Mouse (Mus musculus) adrenal gland, postnatal 4 days (tissue): ENCODE data around the gene Bag3. TPM values are rescaled to one million over a fixed set of nuclear protein-coding genes. Genes with fewer than 3 reads are reported as not detected.

Experiments used
- microRNA-seq: library from miRNA; unstranded; fragments of <30 nt; microRNA quantifications from one replicate; pipeline ENCODE4 v1.2.0, GENCODE M21; 2021
- total RNA-seq, 2 experiments: library from RNA; stranded (reverse); gene quantifications; 2 replicates each; pipeline ENCODE4 v1.2.3; 2021

The Bag3 gene
- total RNA-seq, 2 experiments from 2014 or later: 85.5 to 92.1 TPM

Small RNA genes lying within 50 kb of the gene (microRNA-seq; reads per million reads assigned to microRNA genes)
- not detected for gene Gm24365

Other genes starting within 250 kb of the Bag3 start
- 10 to 100 TPM; 39.3 to 39.4 TPM for gene BC017158, start 225.4 kb upstream of the Bag3 start, total RNA-seq
- 10 to 100 TPM; 11.5 to 12.0 TPM for gene Rgs10, start 104.9 kb upstream of the Bag3 start, total RNA-seq
- 100 to 1,000 TPM; 119 to 121 TPM for gene Tial1, start 61.9 kb upstream of the Bag3 start, total RNA-seq
- 10 to 100 TPM; 31.2 to 41.9 TPM for gene Inpp5f, start 87.7 kb downstream of the Bag3 start, total RNA-seq
- 10 to 100 TPM; 49.0 to 50.8 TPM for gene Mcmbp, start 216.9 kb downstream of the Bag3 start, total RNA-seq
- 10 to 100 TPM; 43.7 to 46.0 TPM for gene Sec23ip, start 221.3 kb downstream of the Bag3 start, total RNA-seq